8 mouse cellular contexts compared by ENCODE assay signal in the genomic region with DNA sequence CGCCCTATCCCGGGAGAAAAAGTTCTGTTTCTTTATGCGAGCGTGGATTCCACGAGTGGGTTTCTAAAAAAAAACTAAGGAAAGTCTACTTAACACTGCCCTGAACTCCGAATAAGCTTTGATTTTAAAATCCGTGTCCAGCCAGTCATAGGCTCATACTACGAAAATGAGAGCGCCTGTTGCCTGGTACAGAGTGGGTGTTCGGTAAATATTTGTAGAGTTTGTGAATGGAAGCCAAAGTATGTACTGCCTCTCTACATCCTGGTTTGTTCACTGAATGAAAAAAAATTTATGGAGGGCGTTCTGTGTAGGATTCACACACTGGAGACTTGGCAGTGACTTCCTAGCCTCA. TPM values are rescaled to one million over a fixed set of nuclear protein-coding genes. Genes with fewer than 3 reads are reported as not detected.
DNase-seq lines count a peak whose midpoint lies in the region; ATAC-seq and TF ChIP-seq lines count a peak whose summit lies in the region.

No protein-coding gene starts in this region.

- peak overlapping the region; percentile 90 for H3K4me2 ChIP-seq in lung, embryonic 14.5 days
- H3K4me2 ChIP-seq in embryonic facial prominence, embryonic 15.5 days (replicated peaks): peak overlapping the region; percentile 77
- peak overlapping the region; percentile 87 for H3K4me2 ChIP-seq in limb, embryonic 13.5 days (replicated peaks)
- H3K4me2 ChIP-seq in neural tube, embryonic 15.5 days: peak overlapping the region; percentile 87

- H3K27ac ChIP-seq in lung, embryonic 14.5 days (ENCODE audit: low read depth): peak overlapping the region; percentile 85
- H3K27ac ChIP-seq in embryonic facial prominence, embryonic 15.5 days (replicated peaks): peak overlapping the region; percentile 87
- H3K27ac ChIP-seq in limb, embryonic 13.5 days: no peak overlapping the region
- H3K27ac ChIP-seq in neural tube, embryonic 15.5 days (replicated peaks): peak overlapping the region; percentile 67; the same call in 1 of the 2 replicates

- 5% methylated on average over 11 of the region's 11 CpGs for WGBS in lung, embryonic 14.5 days
- 8% methylated on average over 11 of the region's 11 CpGs for WGBS in embryonic facial prominence, embryonic 15.5 days
- 15% methylated on average over 11 of the region's 11 CpGs for WGBS in limb, embryonic 13.5 days
- WGBS in neural tube, embryonic 15.5 days: 17% methylated on average over 11 of the region's 11 CpGs

- peak; percentile 55 for DNase-seq in lung, embryonic 14.5 days
- no peak for DNase-seq in lung, postnatal 4 days
- DNase-seq in cerebellum, postnatal 10 days: no peak
- no peak for DNase-seq in adrenal gland, adult 8-10 months
- DNase-seq in T-cell, adult 2 months (ENCODE audit: low spot score): no peak

- H3K9ac ChIP-seq in lung, embryonic 14.5 days: peak overlapping the region; percentile 82
- peak overlapping the region; percentile 83; the same call in 1 of the 2 replicates for H3K9ac ChIP-seq in embryonic facial prominence, embryonic 15.5 days
- peak overlapping the region; percentile 89 for H3K9ac ChIP-seq in limb, embryonic 13.5 days
- H3K9ac ChIP-seq in neural tube, embryonic 15.5 days (replicated peaks): peak overlapping the region; percentile 83

- peak; percentile 45 for ATAC-seq in lung, embryonic 14.5 days (ENCODE audit: insufficient read depth)
- no peak for ATAC-seq in embryonic facial prominence, embryonic 15.5 days (ENCODE audit: insufficient number of reproducible peaks, low FRiP score, low TSS enrichment, low read depth)
- ATAC-seq in limb, embryonic 13.5 days (ENCODE audit: low FRiP score, low read depth): peak; percentile 13; the same call in 1 of the 2 replicates
- peak; percentile 18; the same call in 1 of the 2 replicates for ATAC-seq in neural tube, embryonic 15.5 days (ENCODE audit: low FRiP score)

- peaks cover 4% of the 10 kb centered on the region; the same call in 1 of the 2 replicates for H3K4me1 ChIP-seq in lung, embryonic 14.5 days (ENCODE audit: insufficient read depth)
- H3K4me1 ChIP-seq in embryonic facial prominence, embryonic 15.5 days: peaks cover 39% of the 10 kb centered on the region
- peaks cover 19% of the 10 kb centered on the region for H3K4me1 ChIP-seq in limb, embryonic 13.5 days
- H3K4me1 ChIP-seq in neural tube, embryonic 15.5 days: peaks cover 20% of the 10 kb centered on the region

- H3K27me3 ChIP-seq in lung, embryonic 14.5 days (ENCODE audit: insufficient read depth, low read length): no peaks in the 10 kb centered on the region
- H3K27me3 ChIP-seq in embryonic facial prominence, embryonic 15.5 days: no peaks in the 10 kb centered on the region
- no peaks in the 10 kb centered on the region for H3K27me3 ChIP-seq in limb, embryonic 13.5 days
- no peaks in the 10 kb centered on the region for H3K27me3 ChIP-seq in neural tube, embryonic 15.5 days (replicated peaks)

- H3K4me3 ChIP-seq in lung, embryonic 14.5 days (ENCODE audit: low read depth, low read length): peak overlapping the region; percentile 87
- H3K4me3 ChIP-seq in embryonic facial prominence, embryonic 15.5 days (replicated peaks): peak overlapping the region; percentile 87
- H3K4me3 ChIP-seq in limb, embryonic 13.5 days: peak overlapping the region; percentile 86
- peak overlapping the region; percentile 88 for H3K4me3 ChIP-seq in neural tube, embryonic 15.5 days (replicated peaks)

- H3K9me3 ChIP-seq in lung, embryonic 14.5 days (ENCODE audit: low read depth, low read length): no peaks in the 10 kb centered on the region
- H3K9me3 ChIP-seq in embryonic facial prominence, embryonic 15.5 days (replicated peaks): no peaks in the 10 kb centered on the region
- H3K9me3 ChIP-seq in limb, embryonic 13.5 days: no peaks in the 10 kb centered on the region
- no peaks in the 10 kb centered on the region for H3K9me3 ChIP-seq in neural tube, embryonic 15.5 days (replicated peaks)

- H3K36me3 ChIP-seq in lung, embryonic 14.5 days (ENCODE audit: insufficient read depth): no peaks in the 10 kb centered on the region
- H3K36me3 ChIP-seq in embryonic facial prominence, embryonic 15.5 days: no peaks in the 10 kb centered on the region
- no peaks in the 10 kb centered on the region for H3K36me3 ChIP-seq in limb, embryonic 13.5 days
- H3K36me3 ChIP-seq in neural tube, embryonic 15.5 days: no peaks in the 10 kb centered on the region

- TF ChIP-seq CTCF in lung, embryonic 14.5 days (IDR thresholded peaks at IDR 0.05; ENCODE audit: low read depth): no peak

RNA-seq across cellular contexts. Expression of a gene that starts 0.3 kb away (rescaled TPM):
- 29.9 and 30.7 TPM in 2 replicates for polyA plus RNA-seq in lung, embryonic 14.5 days (2014; fragmentation: Nextera tagmentation; extraction: Ambion mirVana)
- polyA plus RNA-seq in embryonic facial prominence, embryonic 15.5 days (2015; fragmentation: Nextera tagmentation; extraction: Ambion mirVana): 20.1 and 21.0 TPM in 2 replicates
- polyA plus RNA-seq in limb, embryonic 13.5 days (2015; fragmentation: Nextera tagmentation; extraction: Ambion mirVana): 12.1 and 13.7 TPM in 2 replicates
- 6.1 and 7.6 TPM in 2 replicates for polyA plus RNA-seq in neural tube, embryonic 15.5 days (2015; fragmentation: Nextera tagmentation; extraction: Ambion mirVana)
- total RNA-seq in adrenal gland, adult 8-10 months (2022): 10 to 100 TPM; 28.0 to 49.4 (median 37.7) TPM
